Mouse (Mus musculus) liver, postnatal 0 days (tissue): ENCODE results near the gene Emc8.

ENCODE experiments used
- CTCF ChIP-seq: sonication (generic); IDR thresholded peaks from 2 replicates; pipeline ENCODE4 v1.5.1; 2016; ENCODE audit warnings: antibody characterized with exemption, low read depth
- EP300 ChIP-seq: IDR thresholded peaks from 2 replicates; pipeline ENCODE4 v1.6.1; 2016; ENCODE audit warnings: antibody characterized with exemption, low read depth, mild to moderate bottlenecking

DNA sequence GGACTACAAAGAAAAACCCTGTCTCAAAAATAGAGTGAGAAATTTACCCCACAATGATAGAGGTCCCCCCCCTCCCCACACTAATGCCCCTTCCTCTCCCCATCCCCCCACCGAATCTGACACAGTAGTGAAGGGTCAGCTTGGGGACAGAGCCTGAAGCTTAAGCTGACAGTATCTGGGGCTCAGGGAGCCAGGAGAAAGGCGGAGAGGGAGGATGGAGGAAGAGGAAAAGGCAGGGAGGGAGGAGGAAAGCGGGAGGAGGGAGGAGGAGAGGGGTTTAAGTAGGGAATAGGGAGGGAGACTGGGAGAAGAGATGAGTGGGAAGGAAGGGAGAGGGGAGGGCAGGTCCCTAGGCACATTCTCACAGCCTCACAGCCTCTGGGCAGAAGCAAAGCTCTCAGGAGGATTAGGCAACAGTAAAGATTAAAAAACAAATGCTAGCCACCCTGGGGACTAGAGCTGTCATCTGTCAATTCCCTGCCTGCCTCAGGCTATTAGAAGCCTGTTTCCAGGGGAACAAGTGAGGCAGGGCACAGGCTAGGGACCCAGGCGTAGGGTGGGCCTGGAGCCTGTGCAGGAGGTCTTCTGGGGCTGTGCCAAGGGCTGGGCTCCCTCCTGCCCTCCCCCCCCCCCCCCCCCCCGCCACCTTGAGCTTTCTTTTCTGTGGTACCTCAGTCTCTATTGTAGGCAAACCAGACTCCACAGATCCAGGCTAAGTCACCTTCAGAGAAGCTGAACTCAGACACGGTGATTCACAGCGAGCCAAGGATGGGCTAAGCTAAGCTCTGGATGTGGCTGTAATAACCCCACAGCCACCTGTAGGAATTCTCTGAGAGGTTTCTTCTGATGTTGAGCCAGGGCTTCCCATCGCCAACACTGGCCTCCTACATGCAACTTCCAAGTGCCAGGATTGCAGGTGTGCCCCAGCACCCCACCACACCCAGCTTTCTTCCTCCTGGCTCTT lies 51.4 kb downstream of the Emc8 start:
- TF ChIP-seq CTCF = no peak
- TF ChIP-seq EP300 = no peak
